Mouse (Mus musculus) thymus, adult 2 months (tissue): ENCODE results near the gene Prdm12. TPM values are rescaled to one million over a fixed set of nuclear protein-coding genes. Genes with fewer than 3 reads are reported as not detected.
"Not testable (repeated sequence)": the region's sequence is repeated elsewhere in the genome, so short reads cannot be mapped to it uniquely, and the experiment has no call there.

Experiments used
- DNase-seq: peaks from one replicate; pipeline ENCODE4 v3.0.0; 2021
- H3K27ac ChIP-seq: fragments of 200-500 bp; 2 replicates; pipeline ENCODE4 v1.5.1; 2012; ENCODE audit warnings: low read length, control low read depth; ENCODE audit not compliant: control insufficient read depth, insufficient read depth
- H3K27me3 ChIP-seq: fragments of 200-500 bp; 2 replicates; pipeline ENCODE4 v1.6.1; 2012; ENCODE audit warnings: mild to moderate bottlenecking, low read length, moderate library complexity, mixed read lengths; ENCODE audit not compliant: control insufficient read depth, insufficient read depth
- H3K36me3 ChIP-seq: fragments of 200-500 bp; 2 replicates; pipeline ENCODE4 v1.6.1; 2012; ENCODE audit warnings: mild to moderate bottlenecking, low read length, moderate library complexity; ENCODE audit not compliant: control insufficient read depth, insufficient read depth
- H3K4me1 ChIP-seq: fragments of 200-500 bp; replicated peaks from 2 replicates; pipeline ENCODE4 v1.6.1; 2012; ENCODE audit warnings: low read length; ENCODE audit not compliant: control insufficient read depth, insufficient read depth
- H3K4me3 ChIP-seq: fragments of 200-500 bp; 2 replicates; pipeline ENCODE4 v1.5.1; 2012; ENCODE audit warnings: mild to moderate bottlenecking, low read length, control low read depth, moderate library complexity; ENCODE audit not compliant: control insufficient read depth, insufficient read depth
- CTCF ChIP-seq: fragments of 200-500 bp; IDR thresholded peaks from 2 replicates; pipeline ENCODE4 v1.5.1; 2012; ENCODE audit warnings: mild to moderate bottlenecking, control low read depth, low read length, moderate library complexity, borderline replicate concordance; ENCODE audit not compliant: control insufficient read depth, poor library complexity, insufficient read depth; ENCODE audit errors: extremely low read depth
- POLR2A ChIP-seq: fragments of 200-500 bp; IDR thresholded peaks from 2 replicates; pipeline ENCODE4 v1.6.1; 2012; ENCODE audit warnings: mild to moderate bottlenecking, low read length, control low read depth, moderate library complexity; ENCODE audit not compliant: control insufficient read depth, poor library complexity, insufficient read depth; ENCODE audit errors: extremely low read depth
- whole genome bisulfite sequencing: fragments of 180-500 bp; shearing (Covaris S2); methylation state at CpG from one replicate; pipeline ENCODE4 v1.1.7; 2018; 5-methylcytosine and 5-hydroxymethylcytosine counted together
- polyA plus RNA-seq: library from polyadenylated mRNA; depleted of rRNA; stranded (reverse); fragments of >200 nt; gene quantifications from 2 replicates; pipeline ENCODE4 v1.2.3, GENCODE M21; 2012

The Prdm12 gene
- polyA plus RNA-seq, 1 experiment = 0.04 TPM

GRCm38 (mm10) chr2:31662939-31663803 lies 23.3 kb downstream of the Prdm12 start:
- Histone ChIP-seq H3K27ac (no peak overlapping the region), H3K4me3 (no peak overlapping the region), H3K4me1 (no peaks in the 10 kb centered on the region), H3K27me3 (no peaks in the 10 kb centered on the region), H3K36me3 (no peaks in the 10 kb centered on the region)
- 59% methylated on average over 8 of the region's 8 CpGs for WGBS
- TF ChIP-seq CTCF (no peak), POLR2A (no peak)
- no peak for DNase-seq

GRCm38 (mm10) chr2:31663804-31664180 lies 24.0 kb downstream of the Prdm12 start:
- Histone ChIP-seq H3K4me3 (no peak overlapping the region), H3K27ac (no peak overlapping the region), H3K27me3 (no peaks in the 10 kb centered on the region), H3K4me1 (no peaks in the 10 kb centered on the region), H3K36me3 (no peaks in the 10 kb centered on the region)
- DNase-seq = no peak
- WGBS = 94% methylated on average over 1 of the region's 1 CpGs
- no peak for TF ChIP-seq CTCF
- TF ChIP-seq POLR2A = no peak

DNA sequence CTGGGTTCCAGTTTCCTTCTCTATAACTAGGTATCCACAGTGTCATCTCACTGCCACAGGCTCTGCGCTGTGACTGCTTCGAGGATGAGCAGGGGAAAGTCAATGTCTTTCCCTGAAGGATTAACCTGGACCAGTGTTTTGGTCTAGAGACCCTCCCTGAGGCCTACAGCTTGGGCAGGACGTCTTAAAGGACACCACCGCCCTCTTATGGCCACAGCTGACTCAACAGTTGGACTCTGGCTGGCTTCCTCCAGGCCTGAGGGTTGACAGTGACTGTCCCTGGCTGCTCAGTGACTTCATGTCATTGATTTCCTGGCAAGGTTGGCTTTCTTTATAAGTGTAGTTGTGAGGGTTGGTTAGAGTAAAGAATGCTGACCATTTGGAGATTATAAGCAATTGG lies 27.5 kb downstream of the Prdm12 start:
- peaks cover 4% of the 10 kb centered on the region for H3K4me1 ChIP-seq
- TF ChIP-seq CTCF (no peak), POLR2A (no peak)
- DNase-seq = no peak
- H3K36me3 ChIP-seq = no peaks in the 10 kb centered on the region
- H3K27ac ChIP-seq = no peak overlapping the region
- 49% methylated on average over 4 of the region's 4 CpGs for WGBS
- no peak overlapping the region for H3K4me3 ChIP-seq
- no peaks in the 10 kb centered on the region for H3K27me3 ChIP-seq

- TF ChIP-seq CTCF (no peak), POLR2A (peak; percentile 85)
- peak; percentile 88 for DNase-seq
- H3K4me3 ChIP-seq = peak within 1 kb of the TSS; percentile 65
- 1% methylated on average over 27 of the region's 27 CpGs for WGBS
- H3K27ac ChIP-seq = no peak within 1 kb of the TSS
- peaks cover 4% of the 10 kb centered on the region for H3K4me1 ChIP-seq
- no peaks in the 10 kb centered on the region for H3K27me3 ChIP-seq
- H3K36me3 ChIP-seq = peaks cover 14% of the 10 kb centered on the region
Observed at GRCm38 (mm10) chr2:31670551-31671035, 30.8 kb downstream of the Prdm12 start, which contains the start of gene Exosc2. TSS of gene Exosc2 (plus strand) at chr2:31670715.

- TF ChIP-seq POLR2A = no peak
- TF ChIP-seq CTCF = no peak
- Histone ChIP-seq H3K27me3 (no peaks in the 10 kb centered on the region), H3K27ac (no peak overlapping the region), H3K4me3 (no peak overlapping the region), H3K36me3 (peaks cover 44% of the 10 kb centered on the region), H3K4me1 (peaks cover 5% of the 10 kb centered on the region; the same call in 1 of the 2 replicates)
- peak; percentile 45 for DNase-seq
- 37% methylated on average over 6 of the region's 6 CpGs for WGBS
Observed at GRCm38 (mm10) chr2:31678641-31679040, 38.8 kb downstream of the Prdm12 start.

- peaks cover 24% of the 10 kb centered on the region for H3K36me3 ChIP-seq
- H3K27me3 ChIP-seq, H3K27ac ChIP-seq, H3K4me3 ChIP-seq, H3K4me1 ChIP-seq, DNase-seq: not testable (repeated sequence)
- 91% methylated on average over 15 of the region's 15 CpGs for WGBS
Observed at GRCm38 (mm10) chr2:31681051-31681707, 41.3 kb downstream of the Prdm12 start.
